Mouse (Mus musculus): ENCODE results near the gene Gpr87.

GRCm38 (mm10) chr3:59129547-59129946 is 65.4 kb downstream of the Gpr87 start:
- TF ChIP-seq CTCF (IDR thresholded peaks at IDR 0.05; ENCODE audit: extremely low read depth, insufficient read depth, insufficient read length, insufficient replicate concordance) (no peak), POLR2A (IDR thresholded peaks at IDR 0.05; ENCODE audit: low read depth, low read length) (no peak)
